Mouse (Mus musculus): ENCODE data around the gene Bcas3. TPM values are rescaled to one million over a fixed set of nuclear protein-coding genes. Genes with fewer than 3 reads are reported as not detected.

The Bcas3 gene
- polyA plus RNA-seq, 1 experiment from 2014 or later, result 32.5 TPM

GRCm38 (mm10) chr11:85684981-85685380 lies 332.0 kb downstream of the Bcas3 start:
- no peaks in the 10 kb centered on the region for H3K9me3 ChIP-seq
- H3K27me3 ChIP-seq, result no peaks in the 10 kb centered on the region
- H3K4me1 ChIP-seq, result peaks cover 33% of the 10 kb centered on the region
- H3K9ac ChIP-seq, result no peak overlapping the region
- ATAC-seq (ENCODE audit: borderline replicate concordance, extremely low read depth, low FRiP score, low TSS enrichment), result no peak
- 49% methylated on average over 2 of the region's 2 CpGs for WGBS
- H3K36me3 ChIP-seq, result no peaks in the 10 kb centered on the region
- no peak overlapping the region for H3K4me3 ChIP-seq
- no peak overlapping the region for H3K4me2 ChIP-seq
- peak overlapping the region; percentile 77 for H3K27ac ChIP-seq

DNA sequence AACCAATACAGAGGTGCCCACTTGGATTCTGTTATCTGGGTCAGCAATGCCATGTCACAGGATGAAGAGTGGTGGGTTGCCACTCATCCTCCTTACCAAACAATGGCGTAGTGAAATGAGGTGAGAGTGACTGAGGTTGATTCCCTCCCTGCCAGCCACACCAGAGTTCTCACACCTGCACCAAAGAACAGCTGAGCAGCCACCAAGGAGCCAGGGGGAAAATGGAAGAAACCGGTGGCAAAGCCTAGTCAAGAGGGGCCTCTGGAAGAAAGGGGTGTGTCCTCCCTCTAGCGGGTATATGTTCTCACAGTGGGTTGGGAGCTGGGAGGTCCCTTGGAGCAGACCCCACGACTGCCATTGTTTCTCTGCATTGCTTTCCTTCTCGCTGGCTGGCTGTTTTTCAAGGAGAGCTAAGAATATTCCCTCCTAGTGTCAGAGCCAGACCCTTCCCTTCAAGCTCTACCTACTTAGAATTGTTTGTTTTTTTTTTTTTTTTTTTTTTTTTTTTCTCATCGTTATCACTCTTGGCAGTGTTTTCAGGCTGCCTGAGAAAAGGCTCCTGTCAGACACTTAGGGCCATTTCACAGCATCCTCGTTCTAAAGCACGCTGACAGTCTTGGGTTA lies 335.0 kb downstream of the Bcas3 start:
- Histone ChIP-seq H3K27me3 (no peaks in the 10 kb centered on the region), H3K27ac (peak overlapping the region; percentile 66), H3K4me1 (peaks cover 44% of the 10 kb centered on the region), H3K36me3 (no peaks in the 10 kb centered on the region), H3K4me2 (no peak overlapping the region), H3K9me3 (no peaks in the 10 kb centered on the region), H3K9ac (no peak overlapping the region), H3K4me3 (no peak overlapping the region)
- 12% methylated on average over 8 of the region's 8 CpGs for WGBS
- ATAC-seq (ENCODE audit: borderline replicate concordance, extremely low read depth, low FRiP score, low TSS enrichment), result peak; percentile 70

DNA sequence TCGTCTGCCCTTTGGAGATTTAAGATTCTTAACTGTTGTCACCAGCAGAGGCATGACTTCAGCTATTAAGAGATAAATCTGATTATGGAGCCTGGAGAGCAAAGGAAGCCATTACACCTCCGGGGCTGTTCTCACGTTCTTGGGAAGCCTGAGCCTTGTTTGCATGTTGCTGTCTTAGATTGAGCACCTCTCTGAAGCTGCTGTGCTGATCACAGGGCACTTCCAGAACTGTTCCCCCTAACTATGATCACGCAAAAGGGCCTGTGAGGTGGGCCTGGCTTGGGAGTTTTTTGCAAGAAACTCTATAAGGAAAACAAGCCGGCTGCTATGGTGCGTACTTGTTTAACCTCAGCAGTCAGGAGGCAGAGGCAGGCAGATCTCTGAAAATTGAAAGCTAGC lies 335.5 kb downstream of the Bcas3 start:
- peak overlapping the region; percentile 60 for H3K27ac ChIP-seq
- ATAC-seq (ENCODE audit: borderline replicate concordance, extremely low read depth, low FRiP score, low TSS enrichment), result peak; percentile 23; the same call in 1 of the 2 replicates
- no peak overlapping the region for H3K4me3 ChIP-seq
- H3K4me2 ChIP-seq, result no peak overlapping the region
- no peaks in the 10 kb centered on the region for H3K27me3 ChIP-seq
- no peak overlapping the region for H3K9ac ChIP-seq
- no peaks in the 10 kb centered on the region for H3K36me3 ChIP-seq
- WGBS, result 52% methylated on average over 6 of the region's 6 CpGs
- H3K9me3 ChIP-seq, result no peaks in the 10 kb centered on the region
- H3K4me1 ChIP-seq, result peaks cover 45% of the 10 kb centered on the region

DNA sequence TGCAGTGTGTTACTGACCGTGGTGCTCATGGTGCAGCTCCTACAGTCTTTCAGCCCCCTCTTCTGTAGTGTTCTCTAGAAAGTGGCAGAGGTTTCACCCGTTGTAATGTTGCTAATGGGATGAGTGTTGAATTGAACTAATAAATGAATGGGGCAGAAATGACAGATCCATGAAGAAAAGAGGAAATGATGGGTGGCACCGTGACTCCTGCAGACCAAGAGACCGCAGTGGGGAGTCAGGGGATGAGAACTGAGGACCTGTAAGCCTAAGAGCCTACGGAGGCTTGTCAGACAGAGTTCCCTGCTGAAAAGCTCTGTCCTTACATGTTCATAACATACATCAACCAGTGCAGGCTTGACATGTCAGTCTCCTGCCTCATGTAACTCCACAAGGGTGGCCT lies 336.3 kb downstream of the Bcas3 start:
- Histone ChIP-seq H3K4me2 (no peak overlapping the region), H3K27me3 (no peaks in the 10 kb centered on the region), H3K4me1 (peaks cover 45% of the 10 kb centered on the region), H3K27ac (peak overlapping the region; percentile 60; the same call in 1 of the 2 replicates), H3K4me3 (no peak overlapping the region), H3K9me3 (no peaks in the 10 kb centered on the region), H3K9ac (no peak overlapping the region), H3K36me3 (no peaks in the 10 kb centered on the region)
- ATAC-seq (ENCODE audit: borderline replicate concordance, extremely low read depth, low FRiP score, low TSS enrichment), result no peak
- WGBS, result 87% methylated on average over 5 of the region's 5 CpGs

- H3K4me1 ChIP-seq, result peaks cover 51% of the 10 kb centered on the region
- 44% methylated on average over 5 of the region's 5 CpGs for WGBS
Measured at GRCm38 (mm10) chr11:85691285-85691684, 338.3 kb downstream of the Bcas3 start.

GRCm38 (mm10) chr11:85695614-85696263 lies 342.8 kb downstream of the Bcas3 start:
- Histone ChIP-seq H3K27me3 (no peaks in the 10 kb centered on the region), H3K4me2 (no peak overlapping the region), H3K4me1 (peaks cover 68% of the 10 kb centered on the region), H3K9me3 (no peaks in the 10 kb centered on the region), H3K36me3 (no peaks in the 10 kb centered on the region), H3K4me3 (no peak overlapping the region), H3K9ac (no peak overlapping the region), H3K27ac (peak overlapping the region; percentile 85)
- no peak for ATAC-seq (ENCODE audit: borderline replicate concordance, extremely low read depth, low FRiP score, low TSS enrichment)
- WGBS, result 44% methylated on average over 16 of the region's 16 CpGs

More at GRCm38 (mm10) chr11:85691285-85691684, 338.3 kb downstream of the Bcas3 start:
- no peak for ATAC-seq (ENCODE audit: borderline replicate concordance, extremely low read depth, low FRiP score, low TSS enrichment)
- no peaks in the 10 kb centered on the region for H3K36me3 ChIP-seq
- H3K4me2 ChIP-seq, result no peak overlapping the region
- H3K9me3 ChIP-seq, result no peaks in the 10 kb centered on the region
- no peak overlapping the region for H3K4me3 ChIP-seq
- H3K27me3 ChIP-seq, result no peaks in the 10 kb centered on the region
- H3K9ac ChIP-seq, result no peak overlapping the region
- H3K27ac ChIP-seq, result no peak overlapping the region

DNA sequence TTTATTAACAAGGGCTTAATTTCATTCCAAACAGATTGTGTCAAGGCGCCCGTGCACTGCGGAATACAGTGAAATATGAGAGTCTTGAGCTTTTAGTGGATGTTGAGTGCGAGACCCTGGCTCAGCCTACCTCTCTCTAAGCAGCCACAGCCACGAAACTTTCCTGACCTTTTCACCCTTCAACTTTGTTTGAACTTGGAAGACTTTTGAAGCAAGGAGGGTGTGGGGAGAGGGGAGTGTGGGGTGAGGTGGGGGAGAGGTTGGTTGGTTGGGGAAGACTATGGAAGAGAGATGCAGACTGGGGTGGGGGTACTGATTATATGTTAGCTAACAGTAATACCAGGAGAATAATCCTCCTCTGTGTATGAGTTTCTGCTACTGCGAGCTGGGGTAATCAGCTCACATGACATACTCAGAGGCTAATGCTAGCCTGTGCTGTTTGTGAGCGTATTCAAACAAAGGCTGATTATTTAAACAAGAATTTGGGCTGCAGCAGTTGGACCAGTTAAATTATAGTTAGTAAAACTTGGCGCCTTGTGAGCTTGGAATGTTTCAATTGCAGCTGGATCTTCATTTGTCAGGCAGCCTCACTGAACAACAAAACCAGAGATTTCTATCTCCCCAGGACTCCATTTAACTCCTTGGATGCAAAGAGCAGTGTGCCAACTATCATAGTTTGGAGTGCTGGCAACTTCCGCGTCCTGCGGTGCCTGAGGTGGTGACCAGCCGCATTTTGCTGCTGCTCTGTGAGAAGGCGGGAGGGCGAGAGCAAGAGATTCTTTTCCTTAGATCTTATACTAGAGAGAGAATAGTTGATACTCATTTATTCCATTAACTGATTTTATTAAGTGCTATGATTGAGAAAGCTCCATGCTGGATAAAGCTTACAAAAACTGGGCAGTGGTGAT lies 343.8 kb downstream of the Bcas3 start:
- Histone ChIP-seq H3K27me3 (no peaks in the 10 kb centered on the region), H3K9ac (no peak overlapping the region), H3K27ac (peak overlapping the region; percentile 85)

GRCm38 (mm10) chr11:85697468-85697867 lies 344.5 kb downstream of the Bcas3 start:
- H3K4me1 ChIP-seq, result peaks cover 58% of the 10 kb centered on the region
- no peak overlapping the region for H3K4me2 ChIP-seq
- 55% methylated on average over 4 of the region's 4 CpGs for WGBS
- no peaks in the 10 kb centered on the region for H3K36me3 ChIP-seq
- 0 out of 2 replicates have a peak, but pooled peaks have one; percentile 29 for ATAC-seq (ENCODE audit: borderline replicate concordance, extremely low read depth, low FRiP score, low TSS enrichment)
- H3K9me3 ChIP-seq, result no peaks in the 10 kb centered on the region
- H3K9ac ChIP-seq, result no peak overlapping the region
- peak overlapping the region; percentile 85 for H3K27ac ChIP-seq
- no peaks in the 10 kb centered on the region for H3K27me3 ChIP-seq
- H3K4me3 ChIP-seq, result no peak overlapping the region

More for the DNA sequence above, 343.8 kb downstream of the Bcas3 start:
- ATAC-seq (ENCODE audit: borderline replicate concordance, extremely low read depth, low FRiP score, low TSS enrichment), result peak; percentile 57; the same call in 1 of the 2 replicates
- Histone ChIP-seq H3K4me3 (no peak overlapping the region), H3K9me3 (no peaks in the 10 kb centered on the region), H3K36me3 (no peaks in the 10 kb centered on the region), H3K4me2 (no peak overlapping the region), H3K4me1 (peaks cover 59% of the 10 kb centered on the region)
- 27% methylated on average over 14 of the region's 14 CpGs for WGBS

- Histone ChIP-seq H3K4me1 (peaks cover 51% of the 10 kb centered on the region), H3K4me2 (no peak overlapping the region), H3K27ac (peak overlapping the region; percentile 85), H3K9ac (no peak overlapping the region), H3K9me3 (no peaks in the 10 kb centered on the region), H3K27me3 (no peaks in the 10 kb centered on the region), H3K36me3 (no peaks in the 10 kb centered on the region), H3K4me3 (no peak overlapping the region)
- WGBS, result 66% methylated on average over 11 of the region's 11 CpGs
- no peak for ATAC-seq (ENCODE audit: borderline replicate concordance, extremely low read depth, low FRiP score, low TSS enrichment)
Measured at GRCm38 (mm10) chr11:85698242-85698641, 345.3 kb downstream of the Bcas3 start.

DNA sequence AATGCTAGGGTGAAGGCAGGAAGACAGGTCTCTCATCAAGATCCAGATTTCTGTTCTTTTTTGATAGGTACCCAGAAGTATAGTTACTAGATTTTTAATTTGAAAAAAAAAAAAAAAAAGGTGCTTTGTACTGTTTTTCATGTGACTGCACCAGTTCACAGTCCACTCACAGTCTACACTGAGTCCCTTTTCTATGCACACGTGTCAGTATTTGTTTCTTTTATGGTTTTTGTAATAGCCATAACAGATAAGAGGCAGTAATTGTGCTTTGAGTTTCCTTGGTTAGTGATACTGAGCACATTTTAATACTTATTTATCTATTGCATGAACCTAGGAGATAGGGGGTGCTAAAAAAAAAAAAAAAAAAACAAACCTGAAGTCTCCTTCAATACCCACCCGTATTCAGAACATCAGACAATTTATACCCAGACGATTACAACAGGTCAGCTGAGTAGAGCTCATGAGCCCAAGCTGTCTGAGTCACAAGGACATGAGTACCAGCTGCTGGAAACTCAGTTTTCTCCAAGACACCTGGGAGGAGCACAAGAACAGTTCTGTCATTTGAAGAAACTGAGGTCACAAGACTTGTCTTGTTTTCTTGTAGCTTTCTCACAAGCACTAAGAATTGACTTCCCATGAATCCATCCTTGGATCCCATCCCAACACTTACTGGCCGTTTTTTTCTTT lies 351.2 kb downstream of the Bcas3 start:
- H3K4me1 ChIP-seq, result peaks cover 2% of the 10 kb centered on the region; the same call in 1 of the 2 replicates
- no peak for ATAC-seq (ENCODE audit: borderline replicate concordance, extremely low read depth, low FRiP score, low TSS enrichment)
- H3K4me2 ChIP-seq, result no peak overlapping the region
- H3K27me3 ChIP-seq, result no peaks in the 10 kb centered on the region
- WGBS, result 56% methylated on average over 4 of the region's 4 CpGs
- no peak overlapping the region for H3K27ac ChIP-seq
- H3K9me3 ChIP-seq, result no peaks in the 10 kb centered on the region
- no peak overlapping the region for H3K4me3 ChIP-seq
- H3K9ac ChIP-seq, result no peak overlapping the region
- no peaks in the 10 kb centered on the region for H3K36me3 ChIP-seq

DNA sequence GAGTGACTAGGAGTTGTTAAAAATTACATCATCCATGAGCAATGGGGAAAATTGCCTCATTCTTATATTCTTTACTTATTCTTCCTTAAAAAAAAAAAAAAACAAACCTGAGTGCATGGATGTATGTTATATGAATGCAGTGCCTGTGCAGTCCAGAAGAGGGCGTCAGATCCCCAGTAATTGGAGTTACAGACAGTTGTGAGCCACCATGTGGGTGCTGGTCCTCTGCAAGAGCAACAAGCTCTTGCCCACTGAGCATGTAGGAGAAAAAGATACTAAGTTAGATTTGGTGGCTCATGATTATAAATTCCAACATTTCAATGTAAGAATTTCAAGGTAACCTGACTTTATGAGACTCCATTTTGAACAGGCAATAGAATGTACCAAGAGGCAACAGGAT lies 353.7 kb downstream of the Bcas3 start:
- WGBS, result 30% methylated on average over 1 of the region's 1 CpGs
- Histone ChIP-seq H3K27me3 (no peaks in the 10 kb centered on the region), H3K4me1 (peaks cover 9% of the 10 kb centered on the region; the same call in 1 of the 2 replicates)

More for the DNA sequence above, 353.7 kb downstream of the Bcas3 start:
- H3K9ac ChIP-seq, result no peak overlapping the region
- H3K36me3 ChIP-seq, result no peaks in the 10 kb centered on the region
- no peak for ATAC-seq (ENCODE audit: borderline replicate concordance, extremely low read depth, low FRiP score, low TSS enrichment)
- no peak overlapping the region for H3K4me2 ChIP-seq
- no peak overlapping the region for H3K27ac ChIP-seq
- H3K4me3 ChIP-seq, result no peak overlapping the region
- no peaks in the 10 kb centered on the region for H3K9me3 ChIP-seq

All from lung, embryonic 15.5 days (tissue).